Mouse (Mus musculus) E14TG2a.4 (cell line): Measurements from ENCODE around the gene March10.

Experiments
- CTCF ChIP-seq: conservative IDR thresholded peaks from 2 replicates; pipeline ENCODE4 v1.5.1; 2014; ENCODE audit warnings: low read length
- NANOG ChIP-seq: IDR thresholded peaks from 2 replicates; pipeline ENCODE4 v1.6.1; 2014; ENCODE audit warnings: borderline replicate concordance, low read length, mixed read lengths
- POU5F1 ChIP-seq: IDR thresholded peaks from 2 replicates; pipeline ENCODE4 v1.6.1; 2014; ENCODE audit warnings: low read length, borderline replicate concordance

DNA sequence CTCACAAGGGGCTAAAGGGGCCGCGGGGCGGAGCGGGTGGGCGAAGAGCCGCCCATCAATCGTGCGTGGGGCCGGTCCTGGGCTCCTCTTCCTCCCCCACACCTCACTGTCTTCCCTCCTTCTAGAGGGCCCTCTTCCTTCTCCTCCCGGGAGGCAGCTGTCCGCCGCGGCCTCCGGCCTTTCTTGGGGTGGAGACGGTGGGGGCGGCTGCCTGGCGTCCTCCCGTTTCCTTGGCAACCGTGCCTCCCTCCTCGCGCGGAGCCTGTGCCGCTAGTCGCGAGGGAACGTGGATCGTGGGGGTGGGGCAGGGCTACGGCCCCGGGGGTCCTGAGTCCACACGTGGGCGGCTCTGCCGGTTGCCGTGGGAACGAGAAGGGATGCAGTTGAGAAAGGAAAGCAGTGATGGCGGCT, at the start of gene March10:
- TF ChIP-seq CTCF (no peak), NANOG (no peak), POU5F1 (no peak)
